Mouse (Mus musculus) monocyte, adult 59 days (primary cell): ENCODE data around the gene Gprc6a. TPM values are rescaled to one million over a fixed set of nuclear protein-coding genes. Genes with fewer than 3 reads are reported as not detected.

Experiments
- total RNA-seq, 2 experiments: library from RNA; stranded (reverse); gene quantifications; one replicate each; pipeline ENCODE4 v1.2.4; 2023

Gene Gprc6a
- total RNA-seq = not detected

GRCm38 (mm10) chr10:51631411-51632136 is at the start of gene Gprc6a:
Gene Gprc6a (minus strand): TSS chr10:51631461.

GRCm38 (mm10) chr10:51677548-51678250 is 46.4 kb upstream of the Gprc6a start, which contains the start of gene Rfx6:
Gene Rfx6 (plus strand): TSS chr10:51677756.

GRCm38 (mm10) chr10:51590139-51590574 is 41.1 kb downstream of the Gprc6a start, which contains the start of gene Fam162b:
Gene Fam162b (minus strand): TSS chr10:51590517.

Other genes starting within 250 kb of the Gprc6a start
- gene Gm49339, start 150.8 kb downstream of the Gprc6a start, total RNA-seq = 100 to 1,000 TPM; 144 to 171 TPM
- 100 to 1,000 TPM; 511 to 579 TPM for gene Lilr4b, start 150.8 kb downstream of the Gprc6a start, total RNA-seq
- 100 to 1,000 TPM; 634 to 849 TPM for gene Lilrb4a, start 140.5 kb downstream of the Gprc6a start, total RNA-seq
- gene Fam162b, start 40.9 kb downstream of the Gprc6a start, total RNA-seq = not detected
- not detected for gene Rfx6, start 46.3 kb upstream of the Gprc6a start, total RNA-seq